Mouse (Mus musculus) liver, embryonic 16.5 days (tissue): Measurements from ENCODE around the gene Foxn4. TPM values are rescaled to one million over a fixed set of nuclear protein-coding genes. Genes with fewer than 3 reads are reported as not detected.

Experiments
- ATAC-seq: fragments of 200-750 bp; cut with Nextera tagmentation; 2 replicates; pipeline ENCODE4 v1.8.0; 2017; ENCODE audit warnings: low read depth, mild to moderate bottlenecking, moderate number of reproducible peaks, moderate library complexity
- H3K27ac ChIP-seq: fragments of 300-500 bp; sonication (generic); 2 replicates; pipeline ENCODE4 v1.5.1; 2014; ENCODE audit warnings: mild to moderate bottlenecking, low read length
- H3K27me3 ChIP-seq: fragments of 300-500 bp; sonication (generic); 2 replicates; pipeline ENCODE4 v1.6.1; 2014; ENCODE audit warnings: low read depth, low read length, mixed read lengths; ENCODE audit not compliant: control insufficient read depth, insufficient read depth
- H3K36me3 ChIP-seq: fragments of 300-500 bp; sonication (generic); 2 replicates; pipeline ENCODE4 v1.6.1; 2014; ENCODE audit warnings: mild to moderate bottlenecking; ENCODE audit not compliant: control insufficient read depth, insufficient read depth
- H3K4me1 ChIP-seq: fragments of 300-500 bp; sonication (generic); 2 replicates; pipeline ENCODE4 v1.6.1; 2014; ENCODE audit warnings: low read depth, low read length, mixed read lengths; ENCODE audit not compliant: control insufficient read depth
- H3K4me2 ChIP-seq: fragments of 300-500 bp; sonication (generic); 2 replicates; pipeline ENCODE4 v1.6.1; 2014; ENCODE audit warnings: low read depth, low read length, mixed read lengths
- H3K4me3 ChIP-seq: fragments of 300-500 bp; sonication (generic); 2 replicates; pipeline ENCODE4 v1.5.1; 2014; ENCODE audit warnings: low read depth, mild to moderate bottlenecking, low read length
- H3K9ac ChIP-seq: fragments of 300-500 bp; sonication (generic); 2 replicates; pipeline ENCODE4 v1.6.1; 2014; ENCODE audit warnings: low read depth, low read length
- H3K9me3 ChIP-seq: fragments of 300-500 bp; sonication (generic); replicated peaks from 2 replicates; pipeline ENCODE4 v1.6.1; 2016; ENCODE audit warnings: low read length; ENCODE audit not compliant: control insufficient read depth
- WGBS: fragments of 180-500 bp; shearing (Covaris S2); extraction: QIAGEN DNeasy Blood & Tissue Kit; methylation state at CpG from one replicate; pipeline ENCODE4 v1.1.7; 2014; ENCODE audit not compliant: insufficient replicate concordance; 5-methylcytosine and 5-hydroxymethylcytosine counted together
- polyA plus RNA-seq: library from polyadenylated mRNA; unstranded; fragments of >200 nt; fragmentation: Nextera tagmentation; extraction: Ambion mirVana; gene quantifications from 2 replicates; pipeline ENCODE4 v1.2.1, GENCODE M21; 2015

Gene Foxn4
- polyA plus RNA-seq, 1 experiment from 2014 or later: not detected

DNA sequence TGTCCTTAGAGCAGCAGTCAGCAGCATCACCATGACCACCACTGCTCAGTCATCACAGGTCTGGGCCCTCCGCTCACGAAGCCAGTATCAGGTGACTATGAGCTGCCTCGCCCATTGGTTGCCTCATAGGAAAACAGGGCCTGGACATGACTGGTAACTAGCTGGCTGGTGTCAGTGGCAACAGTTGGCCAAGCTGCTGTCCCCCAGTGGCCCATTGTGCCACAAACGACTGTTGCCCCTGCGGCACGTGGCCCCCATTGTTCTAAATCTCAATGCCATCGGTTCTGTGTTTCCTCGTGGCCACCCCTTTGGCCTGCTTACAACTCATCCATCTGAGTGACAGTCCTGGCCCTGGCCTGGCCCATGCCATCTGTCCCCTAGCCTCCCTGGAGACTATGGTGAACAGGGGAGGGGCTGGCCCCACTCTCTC lies 9.6 kb downstream of the Foxn4 start:
- 55% methylated on average over 8 of the region's 8 CpGs for WGBS
- H3K4me3 ChIP-seq: no peak overlapping the region
- no peaks in the 10 kb centered on the region for H3K36me3 ChIP-seq
- no peak for ATAC-seq
- no peak overlapping the region for H3K27ac ChIP-seq
- no peaks in the 10 kb centered on the region for H3K27me3 ChIP-seq
- no peak overlapping the region for H3K9ac ChIP-seq
- no peaks in the 10 kb centered on the region for H3K9me3 ChIP-seq
- no peaks in the 10 kb centered on the region for H3K4me1 ChIP-seq
- H3K4me2 ChIP-seq: no peak overlapping the region

DNA sequence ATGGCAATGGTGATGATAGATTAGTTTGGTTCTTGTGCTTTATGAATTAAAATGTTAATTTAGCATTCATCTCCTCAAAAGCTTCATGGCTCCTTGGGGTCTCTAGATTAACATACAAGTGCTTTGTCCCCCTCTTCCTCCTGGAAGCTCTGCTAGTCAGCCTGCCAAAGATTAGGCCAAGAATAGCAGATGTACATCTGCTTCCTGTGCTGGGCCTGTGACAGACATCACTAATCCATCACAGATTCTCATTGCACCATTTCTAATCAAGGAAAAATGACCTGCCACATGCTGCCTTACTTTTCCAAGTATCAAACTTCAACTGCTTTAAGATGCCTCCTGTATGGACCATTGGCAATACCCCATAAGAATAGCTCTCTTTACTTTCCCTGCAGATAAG lies 12.1 kb downstream of the Foxn4 start:
- H3K36me3 ChIP-seq: no peaks in the 10 kb centered on the region
- no peak overlapping the region for H3K27ac ChIP-seq
- no peak overlapping the region for H3K4me3 ChIP-seq
- no peak overlapping the region for H3K4me2 ChIP-seq
- H3K9me3 ChIP-seq: no peaks in the 10 kb centered on the region
- H3K27me3 ChIP-seq: no peaks in the 10 kb centered on the region
- H3K9ac ChIP-seq: no peak overlapping the region
- ATAC-seq: no peak
- H3K4me1 ChIP-seq: no peaks in the 10 kb centered on the region

DNA sequence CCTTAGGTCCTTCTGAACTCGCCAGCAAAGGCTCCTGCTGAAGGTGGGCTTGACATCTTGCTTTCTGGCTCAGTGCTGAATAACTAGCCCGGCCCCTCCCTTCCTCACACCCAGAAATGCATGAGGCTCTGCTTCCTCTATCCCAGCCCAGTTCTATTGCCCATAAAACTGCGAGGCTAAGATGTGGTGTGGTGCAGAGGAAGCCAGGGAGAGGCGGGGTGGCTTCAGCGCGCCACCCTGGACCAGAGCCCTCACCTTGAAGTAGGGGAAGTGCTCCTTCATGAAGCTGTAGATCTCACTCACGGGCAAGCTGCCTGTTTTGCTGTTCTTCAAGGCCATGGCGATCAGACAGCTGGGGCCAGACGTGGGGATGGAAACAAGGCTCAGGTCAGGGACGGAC lies 14.1 kb downstream of the Foxn4 start:
- Histone ChIP-seq H3K9ac (no peak overlapping the region), H3K4me1 (no peaks in the 10 kb centered on the region), H3K4me3 (no peak overlapping the region), H3K9me3 (no peaks in the 10 kb centered on the region), H3K27ac (no peak overlapping the region), H3K36me3 (no peaks in the 10 kb centered on the region), H3K27me3 (no peaks in the 10 kb centered on the region), H3K4me2 (no peak overlapping the region)
- ATAC-seq: no peak
- 34% methylated on average over 10 of the region's 10 CpGs for WGBS

- Histone ChIP-seq H3K27me3 (no peaks in the 10 kb centered on the region), H3K4me3 (no peak overlapping the region), H3K4me1 (no peaks in the 10 kb centered on the region), H3K27ac (no peak overlapping the region), H3K9me3 (no peaks in the 10 kb centered on the region), H3K36me3 (no peaks in the 10 kb centered on the region), H3K4me2 (no peak overlapping the region), H3K9ac (no peak overlapping the region)
- 17% methylated on average over 14 of the region's 14 CpGs for WGBS
- no peak for ATAC-seq
Observed at GRCm38 (mm10) chr5:114248174-114248589, 25.4 kb downstream of the Foxn4 start.

DNA sequence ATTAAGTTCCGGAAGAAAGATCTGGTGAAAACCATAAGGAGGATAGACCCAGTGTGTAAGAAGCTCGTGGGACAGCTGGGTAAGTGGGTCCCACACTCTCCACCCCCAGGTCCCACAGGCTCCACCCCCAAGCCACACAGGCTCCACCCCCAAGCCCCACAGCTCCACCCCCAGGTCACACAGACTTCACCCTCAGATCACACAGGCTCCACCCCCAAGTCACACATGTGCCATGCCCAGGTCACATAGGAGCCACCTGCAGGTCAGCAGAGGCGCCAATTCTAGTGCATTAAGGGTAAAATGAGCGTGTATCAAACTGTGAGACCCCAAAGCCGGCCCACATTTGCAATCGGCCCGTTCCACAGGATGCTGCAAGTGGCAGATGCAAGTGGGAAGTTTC lies 27.1 kb downstream of the Foxn4 start:
- no peak overlapping the region for H3K27ac ChIP-seq
- no peak overlapping the region for H3K4me3 ChIP-seq
- 68% methylated on average over 7 of the region's 7 CpGs for WGBS
- no peak overlapping the region for H3K9ac ChIP-seq
- H3K9me3 ChIP-seq: no peaks in the 10 kb centered on the region
- no peaks in the 10 kb centered on the region for H3K36me3 ChIP-seq
- no peaks in the 10 kb centered on the region for H3K4me1 ChIP-seq
- ATAC-seq: no peak
- no peaks in the 10 kb centered on the region for H3K27me3 ChIP-seq
- H3K4me2 ChIP-seq: no peak overlapping the region

DNA sequence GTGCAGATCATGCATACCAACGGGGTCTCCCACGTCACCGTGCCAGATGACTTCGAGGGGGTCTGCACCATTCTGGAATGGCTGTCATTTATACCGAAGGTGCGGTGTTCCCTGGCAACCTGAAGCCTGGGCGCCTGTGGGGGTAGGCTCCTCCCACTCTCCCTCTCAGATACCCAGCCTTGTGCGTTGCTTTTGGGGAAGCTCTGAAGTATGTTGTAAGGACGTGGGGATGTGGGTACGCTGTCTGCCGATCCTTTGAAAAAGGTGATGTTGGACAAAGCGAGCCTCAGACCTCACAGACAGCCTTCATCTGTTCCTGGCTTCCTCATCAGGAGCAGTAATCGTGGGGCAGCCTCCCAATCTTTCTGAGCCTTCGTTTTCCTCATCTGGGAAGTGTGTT lies 33.9 kb downstream of the Foxn4 start:
- Histone ChIP-seq H3K4me1 (no peaks in the 10 kb centered on the region), H3K9ac (no peak overlapping the region), H3K9me3 (no peaks in the 10 kb centered on the region), H3K27me3 (no peaks in the 10 kb centered on the region), H3K27ac (no peak overlapping the region), H3K4me2 (no peak overlapping the region), H3K36me3 (no peaks in the 10 kb centered on the region), H3K4me3 (no peak overlapping the region)
- no peak for ATAC-seq
- 38% methylated on average over 14 of the region's 14 CpGs for WGBS

- H3K4me2 ChIP-seq: no peak overlapping the region
- no peak for ATAC-seq
- no peaks in the 10 kb centered on the region for H3K9me3 ChIP-seq
- WGBS: 17% methylated on average over 7 of the region's 7 CpGs
- H3K27ac ChIP-seq: no peak overlapping the region
- no peaks in the 10 kb centered on the region for H3K4me1 ChIP-seq
- no peak overlapping the region for H3K4me3 ChIP-seq
- no peaks in the 10 kb centered on the region for H3K36me3 ChIP-seq
- no peaks in the 10 kb centered on the region for H3K27me3 ChIP-seq
- H3K9ac ChIP-seq: no peak overlapping the region
Observed at GRCm38 (mm10) chr5:114238924-114239323, 34.7 kb downstream of the Foxn4 start.

GRCm38 (mm10) chr5:114228901-114229300 lies 44.7 kb downstream of the Foxn4 start:
- Histone ChIP-seq H3K4me3 (no peak overlapping the region), H3K4me1 (no peaks in the 10 kb centered on the region), H3K9me3 (no peaks in the 10 kb centered on the region), H3K4me2 (no peak overlapping the region), H3K9ac (no peak overlapping the region), H3K36me3 (no peaks in the 10 kb centered on the region), H3K27ac (no peak overlapping the region), H3K27me3 (no peaks in the 10 kb centered on the region)
- WGBS: 65% methylated on average over 5 of the region's 5 CpGs
- no peak for ATAC-seq

DNA sequence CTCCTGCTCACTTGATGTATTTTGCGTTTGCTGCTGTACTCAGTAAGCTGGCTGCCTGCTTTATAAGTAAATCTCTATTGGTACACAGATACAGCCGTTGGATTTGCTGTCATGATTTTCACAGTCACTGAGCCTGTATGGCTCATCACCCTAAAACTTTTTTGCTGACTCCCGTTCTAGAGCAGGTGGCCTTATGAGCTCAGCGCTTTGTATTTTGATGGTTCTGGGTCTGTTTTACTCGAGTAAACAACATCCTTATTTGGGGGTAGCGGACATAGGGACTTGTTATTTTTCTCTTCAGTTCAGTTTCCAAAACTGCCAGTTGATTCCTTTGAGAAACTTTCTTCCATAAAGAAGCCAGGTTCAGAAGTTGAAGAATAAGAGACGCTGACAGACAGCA lies 47.6 kb downstream of the Foxn4 start:
- H3K4me2 ChIP-seq: no peak overlapping the region
- no peaks in the 10 kb centered on the region for H3K36me3 ChIP-seq
- H3K27me3 ChIP-seq: no peaks in the 10 kb centered on the region
- no peaks in the 10 kb centered on the region for H3K9me3 ChIP-seq
- H3K9ac ChIP-seq: no peak overlapping the region
- WGBS: 73% methylated on average over 7 of the region's 7 CpGs
- no peak for ATAC-seq
- H3K4me1 ChIP-seq: no peaks in the 10 kb centered on the region
- H3K4me3 ChIP-seq: no peak overlapping the region
- no peak overlapping the region for H3K27ac ChIP-seq

GRCm38 (mm10) chr5:114218771-114219170 lies 54.8 kb downstream of the Foxn4 start:
- Histone ChIP-seq H3K36me3 (no peaks in the 10 kb centered on the region), H3K9me3 (no peaks in the 10 kb centered on the region), H3K4me2 (no peak overlapping the region), H3K27ac (no peak overlapping the region), H3K9ac (no peak overlapping the region), H3K4me1 (no peaks in the 10 kb centered on the region), H3K4me3 (no peak overlapping the region), H3K27me3 (no peaks in the 10 kb centered on the region)
- no peak for ATAC-seq
- WGBS: 71% methylated on average over 14 of the region's 14 CpGs
